Mouse (Mus musculus): ENCODE results near the gene Sec62. TPM values are rescaled to one million over a fixed set of nuclear protein-coding genes. Genes with fewer than 3 reads are reported as not detected.

Gene Sec62
- polyA plus RNA-seq, 1 experiment from 2014 or later = 95.6 TPM

- Histone ChIP-seq H3K4me3 (replicated peaks; ENCODE audit: low read length) (no peak overlapping the region), H3K27me3 (ENCODE audit: control insufficient read depth, insufficient read depth, low read length) (no peaks in the 10 kb centered on the region), H3K4me1 (replicated peaks; ENCODE audit: control insufficient read depth, insufficient read depth, low read length) (no peaks in the 10 kb centered on the region), H3K9ac (no peak overlapping the region), H3K9me3 (ENCODE audit: control insufficient read depth, low read length) (no peaks in the 10 kb centered on the region), H3K4me2 (replicated peaks) (no peak overlapping the region), H3K36me3 (replicated peaks; ENCODE audit: control insufficient read depth, insufficient read depth) (peaks cover 73% of the 10 kb centered on the region), H3K27ac (no peak overlapping the region)
- DNase-seq (ENCODE audit: low spot score) (no peak), ATAC-seq (ENCODE audit: low FRiP score) (no peak)
- WGBS = 98% methylated on average over 16 of the region's 16 CpGs
These were observed 26.0 kb downstream of the Sec62 start for GRCm38 (mm10) chr3:30818630-30819125.

GRCm38 (mm10) chr3:30822163-30822562 is 29.5 kb downstream of the Sec62 start:
- Histone ChIP-seq H3K27ac (no peak overlapping the region), H3K9ac (no peak overlapping the region), H3K27me3 (ENCODE audit: control insufficient read depth, insufficient read depth, low read length) (no peaks in the 10 kb centered on the region), H3K36me3 (replicated peaks; ENCODE audit: control insufficient read depth, insufficient read depth) (peaks cover 49% of the 10 kb centered on the region), H3K4me3 (replicated peaks; ENCODE audit: low read length) (no peak overlapping the region), H3K9me3 (ENCODE audit: control insufficient read depth, low read length) (no peaks in the 10 kb centered on the region), H3K4me2 (replicated peaks) (no peak overlapping the region), H3K4me1 (replicated peaks; ENCODE audit: control insufficient read depth, insufficient read depth, low read length) (no peaks in the 10 kb centered on the region)
- ATAC-seq (ENCODE audit: low FRiP score) (no peak), DNase-seq (ENCODE audit: low spot score) (no peak)
- WGBS = 95% methylated on average over 8 of the region's 8 CpGs

GRCm38 (mm10) chr3:30826069-30826468 is 33.4 kb downstream of the Sec62 start:
- peaks cover 14% of the 10 kb centered on the region; the same call in 1 of the 2 replicates for H3K36me3 ChIP-seq (replicated peaks; ENCODE audit: control insufficient read depth, insufficient read depth)
- 96% methylated on average over 5 of the region's 5 CpGs for WGBS

GRCm38 (mm10) chr3:30831848-30832606 is 39.4 kb downstream of the Sec62 start:
- H3K4me3 ChIP-seq (replicated peaks; ENCODE audit: low read length) = no peak overlapping the region
- ATAC-seq (ENCODE audit: low FRiP score) = no peak
- H3K4me1 ChIP-seq (replicated peaks; ENCODE audit: control insufficient read depth, insufficient read depth, low read length) = no peaks in the 10 kb centered on the region
- no peaks in the 10 kb centered on the region for H3K27me3 ChIP-seq (ENCODE audit: control insufficient read depth, insufficient read depth, low read length)
- H3K9me3 ChIP-seq (ENCODE audit: control insufficient read depth, low read length) = no peaks in the 10 kb centered on the region
- no peak for DNase-seq (ENCODE audit: low spot score)
- no peak overlapping the region for H3K4me2 ChIP-seq (replicated peaks)
- 78% methylated on average over 15 of the region's 15 CpGs for WGBS
- H3K36me3 ChIP-seq (replicated peaks; ENCODE audit: control insufficient read depth, insufficient read depth) = no peaks in the 10 kb centered on the region
- no peak overlapping the region for H3K27ac ChIP-seq
- no peak overlapping the region for H3K9ac ChIP-seq

More at GRCm38 (mm10) chr3:30826069-30826468, 33.4 kb downstream of the Sec62 start:
- no peak overlapping the region for H3K4me2 ChIP-seq (replicated peaks)
- no peaks in the 10 kb centered on the region for H3K4me1 ChIP-seq (replicated peaks; ENCODE audit: control insufficient read depth, insufficient read depth, low read length)
- ATAC-seq (ENCODE audit: low FRiP score) = no peak
- no peak overlapping the region for H3K9ac ChIP-seq
- H3K4me3 ChIP-seq (replicated peaks; ENCODE audit: low read length) = no peak overlapping the region
- no peak overlapping the region for H3K27ac ChIP-seq
- H3K27me3 ChIP-seq (ENCODE audit: control insufficient read depth, insufficient read depth, low read length) = no peaks in the 10 kb centered on the region
- DNase-seq (ENCODE audit: low spot score) = no peak
- H3K9me3 ChIP-seq (ENCODE audit: control insufficient read depth, low read length) = no peaks in the 10 kb centered on the region

GRCm38 (mm10) chr3:30833254-30833653 is 40.6 kb downstream of the Sec62 start:
- 86% methylated on average over 3 of the region's 3 CpGs for WGBS
- Histone ChIP-seq H3K27me3 (ENCODE audit: control insufficient read depth, insufficient read depth, low read length) (no peaks in the 10 kb centered on the region), H3K27ac (no peak overlapping the region), H3K4me1 (replicated peaks; ENCODE audit: control insufficient read depth, insufficient read depth, low read length) (no peaks in the 10 kb centered on the region), H3K36me3 (replicated peaks; ENCODE audit: control insufficient read depth, insufficient read depth) (no peaks in the 10 kb centered on the region), H3K9ac (no peak overlapping the region), H3K4me3 (replicated peaks; ENCODE audit: low read length) (no peak overlapping the region), H3K4me2 (replicated peaks) (no peak overlapping the region), H3K9me3 (ENCODE audit: control insufficient read depth, low read length) (no peaks in the 10 kb centered on the region)
- no peak for ATAC-seq (ENCODE audit: low FRiP score)
- DNase-seq (ENCODE audit: low spot score) = no peak

GRCm38 (mm10) chr3:30845755-30846154 is 53.1 kb downstream of the Sec62 start:
- no peaks in the 10 kb centered on the region for H3K9me3 ChIP-seq (ENCODE audit: control insufficient read depth, low read length)

GRCm38 (mm10) chr3:30847413-30847812 is 54.7 kb downstream of the Sec62 start:
- 0 out of 2 replicates have a peak, but pooled peaks cover 3% of the 10 kb centered on the region for H3K4me1 ChIP-seq (replicated peaks; ENCODE audit: control insufficient read depth, insufficient read depth, low read length)
- H3K9me3 ChIP-seq (ENCODE audit: control insufficient read depth, low read length) = no peaks in the 10 kb centered on the region
- no peak for ATAC-seq (ENCODE audit: low FRiP score)
- H3K9ac ChIP-seq = no peak overlapping the region
- no peak overlapping the region for H3K4me3 ChIP-seq (replicated peaks; ENCODE audit: low read length)
- WGBS = 76% methylated on average over 1 of the region's 1 CpGs
- H3K27ac ChIP-seq = no peak overlapping the region
- no peak for DNase-seq (ENCODE audit: low spot score)
- H3K36me3 ChIP-seq (replicated peaks; ENCODE audit: control insufficient read depth, insufficient read depth) = no peaks in the 10 kb centered on the region
- H3K27me3 ChIP-seq (ENCODE audit: control insufficient read depth, insufficient read depth, low read length) = no peaks in the 10 kb centered on the region
- H3K4me2 ChIP-seq (replicated peaks) = no peak overlapping the region

More at GRCm38 (mm10) chr3:30845755-30846154, 53.1 kb downstream of the Sec62 start:
- Histone ChIP-seq H3K4me3 (replicated peaks; ENCODE audit: low read length) (no peak overlapping the region), H3K36me3 (replicated peaks; ENCODE audit: control insufficient read depth, insufficient read depth) (no peaks in the 10 kb centered on the region), H3K4me1 (replicated peaks; ENCODE audit: control insufficient read depth, insufficient read depth, low read length) (0 out of 2 replicates have a peak, but pooled peaks cover 3% of the 10 kb centered on the region), H3K4me2 (replicated peaks) (no peak overlapping the region), H3K9ac (no peak overlapping the region), H3K27ac (no peak overlapping the region), H3K27me3 (ENCODE audit: control insufficient read depth, insufficient read depth, low read length) (no peaks in the 10 kb centered on the region)
- DNase-seq (ENCODE audit: low spot score) (no peak), ATAC-seq (ENCODE audit: low FRiP score) (no peak)
- WGBS = 35% methylated on average over 2 of the region's 2 CpGs

- Histone ChIP-seq H3K4me2 (replicated peaks) (no peak overlapping the region), H3K9me3 (ENCODE audit: control insufficient read depth, low read length) (no peaks in the 10 kb centered on the region), H3K4me3 (replicated peaks; ENCODE audit: low read length) (no peak overlapping the region), H3K9ac (no peak overlapping the region), H3K27me3 (ENCODE audit: control insufficient read depth, insufficient read depth, low read length) (peaks cover 25% of the 10 kb centered on the region), H3K36me3 (replicated peaks; ENCODE audit: control insufficient read depth, insufficient read depth) (no peaks in the 10 kb centered on the region), H3K27ac (no peak overlapping the region), H3K4me1 (replicated peaks; ENCODE audit: control insufficient read depth, insufficient read depth, low read length) (no peaks in the 10 kb centered on the region)
- DNase-seq (ENCODE audit: low spot score) = no peak
- 81% methylated on average over 6 of the region's 6 CpGs for WGBS
- no peak for ATAC-seq (ENCODE audit: low FRiP score)
These were observed 58.7 kb downstream of the Sec62 start for GRCm38 (mm10) chr3:30851422-30851821.

GRCm38 (mm10) chr3:30853596-30853995 is 60.9 kb downstream of the Sec62 start:
- H3K36me3 ChIP-seq (replicated peaks; ENCODE audit: control insufficient read depth, insufficient read depth) = no peaks in the 10 kb centered on the region
- no peaks in the 10 kb centered on the region for H3K9me3 ChIP-seq (ENCODE audit: control insufficient read depth, low read length)
- DNase-seq (ENCODE audit: low spot score) (no peak), ATAC-seq (ENCODE audit: low FRiP score) (no peak)
- peaks cover 38% of the 10 kb centered on the region for H3K27me3 ChIP-seq (ENCODE audit: control insufficient read depth, insufficient read depth, low read length)
- WGBS = 94% methylated on average over 5 of the region's 5 CpGs
- H3K4me3 ChIP-seq (replicated peaks; ENCODE audit: low read length) = no peak overlapping the region
- no peaks in the 10 kb centered on the region for H3K4me1 ChIP-seq (replicated peaks; ENCODE audit: control insufficient read depth, insufficient read depth, low read length)
- H3K27ac ChIP-seq = no peak overlapping the region
- H3K4me2 ChIP-seq (replicated peaks) = no peak overlapping the region
- H3K9ac ChIP-seq = no peak overlapping the region

Measured in hindbrain, embryonic 14.5 days (tissue).